Mouse (Mus musculus) small intestine, adult 2 months (tissue): ENCODE measurements at regions not wholly inside any gene's neighbourhood (a gene's known extent, or its start where the extent isn't known, plus 50 kb on each side); places are given as distances from the start of the nearest gene placed in this dataset.

ENCODE experiments used
- H3K27ac ChIP-seq: fragments of 200-500 bp; 2 replicates; pipeline ENCODE4 v1.5.1; 2012; ENCODE audit warnings: low read depth, low read length, control low read depth, inconsistent platforms; ENCODE audit not compliant: insufficient read depth
- H3K27me3 ChIP-seq: fragments of 200-500 bp; 2 replicates; pipeline ENCODE4 v1.6.1; 2012; ENCODE audit warnings: mild to moderate bottlenecking, moderate library complexity, low read length, inconsistent platforms; ENCODE audit not compliant: control insufficient read depth, insufficient read depth
- H3K36me3 ChIP-seq: fragments of 200-500 bp; 2 replicates; pipeline ENCODE4 v1.6.1; 2012; ENCODE audit warnings: mild to moderate bottlenecking, low read length, control low read depth, inconsistent platforms; ENCODE audit not compliant: control insufficient read depth, insufficient read depth
- H3K4me1 ChIP-seq: fragments of 200-500 bp; 2 replicates; pipeline ENCODE4 v1.6.1; 2012; ENCODE audit warnings: low read length, inconsistent platforms, mixed read lengths; ENCODE audit not compliant: control insufficient read depth, insufficient read depth, insufficient read length
- H3K4me3 ChIP-seq: fragments of 200-500 bp; 2 replicates; pipeline ENCODE4 v1.5.1; 2012; ENCODE audit warnings: low read depth, mild to moderate bottlenecking, control low read depth, inconsistent platforms, low read length, moderate library complexity
- CTCF ChIP-seq: fragments of 200-500 bp; IDR thresholded peaks from 2 replicates; pipeline ENCODE4 v1.5.1; 2012; ENCODE audit warnings: low read depth, mild to moderate bottlenecking, control low read depth, inconsistent platforms, low read length, moderate library complexity, mixed read lengths; ENCODE audit not compliant: insufficient replicate concordance, insufficient read length; ENCODE audit errors: extremely low read depth
- POLR2A ChIP-seq: fragments of 200-500 bp; IDR thresholded peaks from 2 replicates; pipeline ENCODE4 v1.6.1; 2012; ENCODE audit warnings: low read depth, mild to moderate bottlenecking, control low read depth, inconsistent platforms, low read length, moderate library complexity
- WGBS: fragments of 180-500 bp; shearing (Covaris S2); methylation state at CpG from one replicate; pipeline ENCODE4 v1.1.7; 2018; 5-methylcytosine and 5-hydroxymethylcytosine counted together

DNA sequence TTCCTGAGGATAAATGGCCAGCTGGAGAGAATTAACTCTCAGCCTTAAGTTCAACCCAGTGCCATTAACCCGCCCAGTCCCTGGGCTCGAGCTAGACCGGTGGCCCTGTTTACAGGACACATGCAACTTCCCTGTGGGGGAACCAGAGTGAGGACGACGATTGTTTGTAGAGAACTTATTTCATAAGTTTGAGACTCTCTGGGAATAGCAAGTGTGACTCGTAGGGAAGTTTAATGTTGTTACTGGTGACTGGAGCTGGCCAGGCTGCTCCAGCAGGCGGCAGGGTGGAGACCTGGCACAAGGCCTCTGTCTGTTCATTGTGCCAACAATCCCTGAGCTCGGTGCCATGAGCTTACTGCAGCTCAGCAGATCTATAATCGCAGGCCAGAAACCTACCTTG, 104.3 kb upstream of the Prickle1 start:
- no peaks in the 10 kb centered on the region for H3K4me1 ChIP-seq
- H3K27me3 ChIP-seq: no peaks in the 10 kb centered on the region
- WGBS: 33% methylated on average over 9 of the region's 9 CpGs
- H3K27ac ChIP-seq: no peak overlapping the region
- H3K36me3 ChIP-seq: no peaks in the 10 kb centered on the region
- TF ChIP-seq POLR2A: no peak
- TF ChIP-seq CTCF: no peak
- H3K4me3 ChIP-seq: no peak overlapping the region

DNA sequence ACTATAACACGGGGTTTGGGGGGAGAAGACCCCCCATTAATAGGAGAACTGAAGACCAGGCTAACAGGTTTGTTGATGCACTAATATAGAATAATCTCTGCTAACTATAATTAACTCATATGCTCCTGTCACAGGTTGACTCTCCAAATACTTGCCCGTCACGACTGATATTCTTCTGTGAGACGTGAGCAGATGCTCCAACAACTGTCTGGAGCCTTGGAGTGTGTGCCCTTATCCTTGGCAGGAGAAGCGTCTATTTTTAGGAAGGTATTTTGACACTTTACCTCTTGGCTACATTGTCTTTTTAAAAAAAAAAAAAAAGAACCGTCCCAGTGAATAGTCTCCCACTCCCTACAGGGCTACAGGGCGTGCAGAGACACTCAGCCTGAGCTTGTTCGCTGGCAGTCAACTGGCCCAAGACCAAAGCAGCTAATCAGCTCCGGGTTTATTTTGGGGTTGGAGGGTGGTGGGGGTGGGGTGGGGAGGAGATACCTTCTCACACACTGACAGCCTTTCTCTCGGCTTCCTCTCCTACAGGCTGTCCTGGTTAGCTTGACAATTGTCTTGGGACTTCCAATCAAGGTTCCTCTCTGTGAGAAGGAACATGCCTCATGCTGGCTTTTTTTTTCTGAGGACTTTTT, 102.6 kb upstream of the Prickle1 start:
- no peak overlapping the region for H3K27ac ChIP-seq
- H3K4me3 ChIP-seq: no peak overlapping the region
- H3K36me3 ChIP-seq: no peaks in the 10 kb centered on the region
- no peaks in the 10 kb centered on the region for H3K4me1 ChIP-seq
- no peaks in the 10 kb centered on the region for H3K27me3 ChIP-seq
- TF ChIP-seq POLR2A: no peak
- no peak for TF ChIP-seq CTCF
- WGBS: 44% methylated on average over 10 of the region's 10 CpGs

DNA sequence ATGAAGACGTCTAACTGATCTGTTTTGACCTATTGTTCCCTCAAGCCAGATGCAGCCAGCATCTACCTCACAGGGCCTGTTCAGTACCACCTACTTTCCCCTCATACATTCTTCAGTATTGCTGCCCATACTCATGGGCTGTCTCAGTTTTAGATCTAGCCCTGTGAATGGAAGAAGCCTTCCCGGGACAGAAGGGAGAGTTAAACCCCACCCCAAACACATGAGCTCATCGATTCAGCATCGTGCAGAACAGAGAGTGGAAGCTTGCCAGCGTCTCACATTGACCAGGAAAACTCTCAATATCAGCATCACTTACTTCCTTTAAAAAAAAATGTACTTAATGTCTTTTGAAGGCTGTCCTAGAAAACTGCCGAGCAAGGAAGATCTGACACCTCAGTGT, 95.0 kb upstream of the Prickle1 start:
- Histone ChIP-seq H3K27ac (no peak overlapping the region), H3K4me1 (no peaks in the 10 kb centered on the region), H3K36me3 (no peaks in the 10 kb centered on the region), H3K27me3 (no peaks in the 10 kb centered on the region), H3K4me3 (no peak overlapping the region)
- 50% methylated on average over 6 of the region's 6 CpGs for WGBS
- TF ChIP-seq CTCF (no peak), POLR2A (no peak)

DNA sequence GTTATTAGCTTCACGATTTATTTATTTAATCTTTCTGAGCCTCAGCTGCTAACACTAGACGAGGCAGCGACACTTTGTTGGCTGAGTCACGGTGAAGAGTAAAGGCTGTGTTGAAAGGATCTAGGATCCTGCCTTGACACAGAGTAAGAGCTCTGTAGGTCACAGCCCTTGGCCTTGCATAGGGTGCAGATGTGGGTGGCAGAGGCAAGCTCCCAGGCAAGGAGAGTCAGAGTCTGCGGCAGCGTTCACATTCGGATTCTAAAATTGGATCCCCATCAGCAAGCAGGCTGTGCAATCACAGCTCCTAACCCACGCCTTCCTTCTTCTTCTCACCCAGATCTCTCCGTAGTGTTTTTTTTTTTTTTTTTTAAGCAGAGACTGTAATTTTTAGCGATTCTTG, 94.3 kb upstream of the Prickle1 start:
- Histone ChIP-seq H3K36me3 (no peaks in the 10 kb centered on the region), H3K4me1 (no peaks in the 10 kb centered on the region), H3K4me3 (no peak overlapping the region), H3K27me3 (no peaks in the 10 kb centered on the region), H3K27ac (no peak overlapping the region)
- WGBS: 76% methylated on average over 10 of the region's 10 CpGs
- TF ChIP-seq CTCF: no peak
- no peak for TF ChIP-seq POLR2A

DNA sequence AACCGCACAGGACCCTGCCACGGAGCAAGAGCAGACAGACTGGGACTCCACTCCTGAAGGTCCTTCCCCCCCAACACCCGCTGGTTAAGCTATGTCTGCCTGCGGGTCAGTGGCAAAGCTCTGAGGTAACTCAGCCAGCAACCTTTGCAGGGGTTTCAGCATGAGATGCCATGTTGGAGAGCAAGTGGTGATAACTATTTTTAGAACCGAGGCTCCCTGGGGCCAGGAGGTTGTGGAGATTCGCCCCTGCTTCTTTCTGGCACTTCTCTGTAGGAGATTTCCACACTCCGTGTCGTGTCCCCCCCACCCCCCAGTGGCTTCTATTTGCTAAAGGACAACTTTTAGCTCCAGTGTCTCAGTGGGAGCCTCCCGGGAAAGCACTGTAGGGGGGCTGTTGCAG, 90.7 kb upstream of the Prickle1 start:
- Histone ChIP-seq H3K4me1 (peaks cover 2% of the 10 kb centered on the region; the same call in 1 of the 2 replicates), H3K4me3 (no peak overlapping the region), H3K36me3 (no peaks in the 10 kb centered on the region), H3K27ac (no peak overlapping the region), H3K27me3 (no peaks in the 10 kb centered on the region)
- TF ChIP-seq CTCF (no peak), POLR2A (no peak)
- 49% methylated on average over 9 of the region's 9 CpGs for WGBS

DNA sequence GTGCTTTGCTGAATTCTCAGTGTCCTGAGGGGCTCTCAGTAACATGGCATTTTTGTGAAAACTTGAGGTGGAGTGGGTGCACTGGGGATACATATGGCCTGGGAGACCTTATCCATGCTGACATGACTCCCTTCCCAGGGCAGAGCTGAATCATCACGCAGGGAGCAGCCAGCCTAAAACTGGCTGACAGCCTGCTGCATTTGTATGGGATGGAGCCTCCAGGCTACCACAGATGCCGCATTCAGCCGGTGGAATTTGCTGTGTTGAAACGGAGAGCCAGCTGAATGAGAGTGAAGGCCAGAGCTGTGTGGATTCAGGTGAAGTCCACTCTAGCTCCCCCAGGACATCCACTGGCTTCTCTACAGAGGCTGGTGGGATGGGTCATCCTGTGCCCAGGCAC, 85.9 kb upstream of the Prickle1 start:
- Histone ChIP-seq H3K27ac (no peak overlapping the region), H3K27me3 (no peaks in the 10 kb centered on the region), H3K36me3 (no peaks in the 10 kb centered on the region), H3K4me3 (no peak overlapping the region), H3K4me1 (peaks cover 2% of the 10 kb centered on the region; the same call in 1 of the 2 replicates)
- TF ChIP-seq POLR2A (no peak), CTCF (no peak)
- whole genome bisulfite sequencing: 71% methylated on average over 4 of the region's 4 CpGs

DNA sequence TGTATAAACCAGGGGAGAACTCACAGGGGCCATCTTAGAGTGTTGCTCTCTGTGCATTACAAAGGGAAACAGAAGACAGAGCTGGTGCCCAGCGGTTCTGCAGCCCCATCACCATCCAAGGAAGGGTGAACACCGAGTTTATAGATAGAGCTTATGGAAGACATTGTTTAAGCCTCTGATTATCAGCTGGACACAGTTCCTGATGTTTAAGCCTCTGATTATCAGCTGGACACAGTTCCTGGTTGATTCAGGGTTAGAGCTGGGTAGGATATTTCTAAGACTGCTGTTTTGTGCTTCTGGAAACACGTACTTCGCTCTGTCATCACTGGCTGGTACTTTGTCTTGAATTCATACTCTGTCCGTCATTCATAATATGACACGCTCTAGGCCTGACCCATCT, 79.9 kb upstream of the Prickle1 start:
- WGBS: 89% methylated on average over 6 of the region's 6 CpGs
- Histone ChIP-seq H3K36me3 (no peaks in the 10 kb centered on the region), H3K4me3 (no peak overlapping the region), H3K27me3 (no peaks in the 10 kb centered on the region), H3K4me1 (no peaks in the 10 kb centered on the region), H3K27ac (no peak overlapping the region)
- TF ChIP-seq POLR2A (no peak), CTCF (no peak)
